Mouse (Mus musculus) limb, embryonic 12.5 days (tissue): ENCODE measurements around the gene Gatb. TPM values are rescaled to one million over a fixed set of nuclear protein-coding genes. Genes with fewer than 3 reads are reported as not detected.

Source experiments
- ATAC-seq: fragments of 200-750 bp; cut with Nextera tagmentation; 2 replicates; pipeline ENCODE4 v1.8.0; 2017; ENCODE audit warnings: low read depth, moderate TSS enrichment; ENCODE audit not compliant: insufficient number of reproducible peaks, insufficient read depth, low FRiP score, low TSS enrichment
- H3K27ac ChIP-seq: fragments of 300-500 bp; sonication (generic); 2 replicates; pipeline ENCODE4 v1.5.1; 2016; ENCODE audit warnings: mild to moderate bottlenecking, moderate library complexity
- H3K27me3 ChIP-seq: fragments of 300-500 bp; sonication (generic); 2 replicates; pipeline ENCODE4 v1.6.1; 2016; ENCODE audit warnings: mild to moderate bottlenecking, moderate library complexity
- H3K36me3 ChIP-seq: fragments of 300-500 bp; sonication (generic); 2 replicates; pipeline ENCODE4 v1.6.1; 2016; ENCODE audit warnings: mild to moderate bottlenecking, moderate library complexity
- H3K4me1 ChIP-seq: fragments of 300-500 bp; sonication (generic); replicated peaks from 2 replicates; pipeline ENCODE4 v1.6.1; 2016
- H3K4me2 ChIP-seq: fragments of 300-500 bp; sonication (generic); 2 replicates; pipeline ENCODE4 v1.6.1; 2016; ENCODE audit warnings: mild to moderate bottlenecking, moderate library complexity
- H3K4me3 ChIP-seq: fragments of 300-500 bp; sonication (generic); replicated peaks from 2 replicates; pipeline ENCODE4 v1.5.1; 2016; ENCODE audit warnings: mild to moderate bottlenecking
- H3K9ac ChIP-seq: fragments of 300-500 bp; sonication (generic); replicated peaks from 2 replicates; pipeline ENCODE4 v1.6.1; 2016; ENCODE audit warnings: mild to moderate bottlenecking, moderate library complexity
- H3K9me3 ChIP-seq: fragments of 300-500 bp; sonication (generic); 2 replicates; pipeline ENCODE4 v1.6.1; 2016; ENCODE audit warnings: mild to moderate bottlenecking, moderate library complexity
- WGBS: fragments of 180-500 bp; shearing (Covaris S2); methylation state at CpG from one replicate; pipeline ENCODE4 v1.1.7; 2016; 5-methylcytosine and 5-hydroxymethylcytosine counted together
- polyA plus RNA-seq: library from polyadenylated mRNA; unstranded; fragments of >200 nt; fragmentation: Nextera tagmentation; extraction: Ambion mirVana; gene quantifications from 2 replicates; pipeline ENCODE4 v1.2.1, GENCODE M21; 2016

Gatb gene
- polyA plus RNA-seq, 1 experiment from 2014 or later: 23.9 TPM

GRCm38 (mm10) chr3:85679960-85680359 lies 106.0 kb downstream of the Gatb start:
- Histone ChIP-seq H3K4me2 (no peak overlapping the region), H3K4me3 (no peak overlapping the region), H3K4me1 (no peaks in the 10 kb centered on the region; the same call in 1 of the 2 replicates), H3K9me3 (no peaks in the 10 kb centered on the region), H3K36me3 (no peaks in the 10 kb centered on the region), H3K27ac (no peak overlapping the region), H3K27me3 (peaks cover 7% of the 10 kb centered on the region; the same call in 1 of the 2 replicates), H3K9ac (no peak overlapping the region)
- 88% methylated on average over 5 of the region's 5 CpGs for WGBS
- ATAC-seq: no peak

- no peak overlapping the region for H3K9ac ChIP-seq
- peaks cover 7% of the 10 kb centered on the region; the same call in 1 of the 2 replicates for H3K27me3 ChIP-seq
- no peak overlapping the region for H3K4me2 ChIP-seq
- no peaks in the 10 kb centered on the region for H3K9me3 ChIP-seq
- WGBS: 80% methylated on average over 7 of the region's 7 CpGs
- H3K4me1 ChIP-seq: no peaks in the 10 kb centered on the region; the same call in 1 of the 2 replicates
- no peak overlapping the region for H3K27ac ChIP-seq
- no peaks in the 10 kb centered on the region for H3K36me3 ChIP-seq
- no peak for ATAC-seq
- H3K4me3 ChIP-seq: no peak overlapping the region
Observed at GRCm38 (mm10) chr3:85681136-85681535, 107.2 kb downstream of the Gatb start.

GRCm38 (mm10) chr3:85683618-85684017 lies 109.7 kb downstream of the Gatb start:
- Histone ChIP-seq H3K9ac (no peak overlapping the region), H3K27me3 (0 out of 2 replicates have a peak, but pooled peaks cover 3% of the 10 kb centered on the region), H3K36me3 (no peaks in the 10 kb centered on the region), H3K4me3 (no peak overlapping the region), H3K4me2 (no peak overlapping the region), H3K27ac (no peak overlapping the region), H3K9me3 (no peaks in the 10 kb centered on the region), H3K4me1 (no peaks in the 10 kb centered on the region; the same call in 1 of the 2 replicates)
- ATAC-seq: no peak
- WGBS: 86% methylated on average over 5 of the region's 5 CpGs

GRCm38 (mm10) chr3:85685271-85685670 lies 111.4 kb downstream of the Gatb start:
- Histone ChIP-seq H3K4me2 (no peak overlapping the region), H3K9me3 (no peaks in the 10 kb centered on the region), H3K36me3 (no peaks in the 10 kb centered on the region), H3K4me1 (no peaks in the 10 kb centered on the region; the same call in 1 of the 2 replicates), H3K27me3 (peaks cover 3% of the 10 kb centered on the region; the same call in 1 of the 2 replicates), H3K27ac (no peak overlapping the region), H3K9ac (no peak overlapping the region), H3K4me3 (no peak overlapping the region)
- 87% methylated on average over 8 of the region's 8 CpGs for WGBS
- no peak for ATAC-seq

GRCm38 (mm10) chr3:85688341-85688740 lies 114.4 kb downstream of the Gatb start:
- no peak for ATAC-seq
- no peak overlapping the region for H3K27ac ChIP-seq
- no peak overlapping the region for H3K4me2 ChIP-seq
- H3K36me3 ChIP-seq: no peaks in the 10 kb centered on the region
- H3K4me3 ChIP-seq: no peak overlapping the region
- no peaks in the 10 kb centered on the region; the same call in 1 of the 2 replicates for H3K4me1 ChIP-seq
- H3K9ac ChIP-seq: no peak overlapping the region
- WGBS: 93% methylated on average over 14 of the region's 14 CpGs
- H3K27me3 ChIP-seq: peaks cover 6% of the 10 kb centered on the region; the same call in 1 of the 2 replicates
- H3K9me3 ChIP-seq: no peaks in the 10 kb centered on the region

- 60% methylated on average over 4 of the region's 4 CpGs for WGBS
- ATAC-seq: no peak
Observed at GRCm38 (mm10) chr3:85691134-85691533, 117.2 kb downstream of the Gatb start.

GRCm38 (mm10) chr3:85693013-85693412 lies 119.1 kb downstream of the Gatb start:
- 40% methylated on average over 3 of the region's 3 CpGs for WGBS
- no peak overlapping the region for H3K27ac ChIP-seq
- no peaks in the 10 kb centered on the region for H3K9me3 ChIP-seq
- H3K36me3 ChIP-seq: no peaks in the 10 kb centered on the region
- no peak overlapping the region for H3K4me3 ChIP-seq
- no peak overlapping the region for H3K9ac ChIP-seq
- ATAC-seq: no peak
- H3K27me3 ChIP-seq: peaks cover 6% of the 10 kb centered on the region; the same call in 1 of the 2 replicates
- H3K4me1 ChIP-seq: no peaks in the 10 kb centered on the region; the same call in 1 of the 2 replicates
- H3K4me2 ChIP-seq: no peak overlapping the region

More at GRCm38 (mm10) chr3:85691134-85691533, 117.2 kb downstream of the Gatb start:
- Histone ChIP-seq H3K9me3 (no peaks in the 10 kb centered on the region), H3K27ac (no peak overlapping the region), H3K36me3 (no peaks in the 10 kb centered on the region), H3K9ac (no peak overlapping the region), H3K27me3 (peaks cover 6% of the 10 kb centered on the region; the same call in 1 of the 2 replicates), H3K4me2 (no peak overlapping the region), H3K4me3 (no peak overlapping the region), H3K4me1 (no peaks in the 10 kb centered on the region; the same call in 1 of the 2 replicates)

GRCm38 (mm10) chr3:85695056-85695455 lies 121.1 kb downstream of the Gatb start:
- no peaks in the 10 kb centered on the region; the same call in 1 of the 2 replicates for H3K4me1 ChIP-seq
- no peak for ATAC-seq
- no peaks in the 10 kb centered on the region for H3K36me3 ChIP-seq
- H3K9ac ChIP-seq: no peak overlapping the region
- H3K27ac ChIP-seq: no peak overlapping the region
- H3K4me2 ChIP-seq: no peak overlapping the region
- peaks cover 10% of the 10 kb centered on the region; the same call in 1 of the 2 replicates for H3K27me3 ChIP-seq
- no peak overlapping the region for H3K4me3 ChIP-seq
- WGBS: 86% methylated on average over 3 of the region's 3 CpGs
- no peaks in the 10 kb centered on the region for H3K9me3 ChIP-seq

GRCm38 (mm10) chr3:85698496-85698895 lies 124.6 kb downstream of the Gatb start:
- H3K27ac ChIP-seq: no peak overlapping the region
- WGBS: 90% methylated on average over 4 of the region's 4 CpGs
- H3K9ac ChIP-seq: no peak overlapping the region
- H3K4me1 ChIP-seq: no peaks in the 10 kb centered on the region
- H3K9me3 ChIP-seq: no peaks in the 10 kb centered on the region
- H3K27me3 ChIP-seq: peaks cover 4% of the 10 kb centered on the region; the same call in 1 of the 2 replicates
- H3K36me3 ChIP-seq: no peaks in the 10 kb centered on the region
- no peak overlapping the region for H3K4me3 ChIP-seq
- ATAC-seq: no peak
- no peak overlapping the region for H3K4me2 ChIP-seq

GRCm38 (mm10) chr3:85703141-85703882 lies 129.4 kb downstream of the Gatb start:
- Histone ChIP-seq H3K4me3 (no peak overlapping the region), H3K4me2 (no peak overlapping the region), H3K9me3 (no peaks in the 10 kb centered on the region), H3K9ac (no peak overlapping the region), H3K27me3 (0 out of 2 replicates have a peak, but pooled peaks cover 4% of the 10 kb centered on the region), H3K4me1 (no peaks in the 10 kb centered on the region), H3K27ac (no peak overlapping the region), H3K36me3 (no peaks in the 10 kb centered on the region)
- ATAC-seq: no peak
- WGBS: 69% methylated on average over 6 of the region's 6 CpGs
